10 mouse cellular contexts compared by ENCODE assay signal in the genomic region with DNA sequence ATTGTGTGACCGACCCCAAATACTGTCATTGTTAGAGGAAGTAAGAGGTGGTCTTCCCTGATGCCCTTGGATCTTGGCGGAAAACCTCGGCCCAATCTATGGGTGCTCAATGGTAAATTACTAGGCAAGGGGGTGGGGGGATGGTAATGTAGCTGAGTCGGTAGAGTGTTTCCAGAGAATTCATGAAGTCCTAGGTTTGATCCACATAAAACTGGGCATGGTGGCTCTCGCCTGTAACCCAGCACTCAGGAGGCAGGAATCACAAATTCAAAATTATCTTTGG. TPM values are rescaled to one million over a fixed set of nuclear protein-coding genes. Genes with fewer than 3 reads are reported as not detected.
A peak's percentile ranks its signal among the peaks of the same experiment; 100 is the strongest.
DNase-seq lines count a peak whose midpoint lies in the region; ATAC-seq and TF ChIP-seq lines count a peak whose summit lies in the region.
"Had no signal": no experiment of that assay in that cellular context is flagged by ENCODE, and none has a peak within 500 bp of the region (broad histone marks: within the 10 kb centered on the region; RNA-seq: fewer than 3 reads in every experiment).

No protein-coding gene starts in this region.

- ATAC-seq in hindbrain, embryonic 11.5 days (ENCODE audit: low FRiP score), result no peak
- no peak for ATAC-seq in liver, postnatal 0 days

- H3K4me3 ChIP-seq in E14TG2a.4 (replicated peaks; ENCODE audit: low read length), result peak overlapping the region; percentile 84
- peak overlapping the region; percentile 60 for H3K4me3 ChIP-seq in hindbrain, embryonic 11.5 days (ENCODE audit: low read depth, low read length)
- no peak overlapping the region for H3K4me3 ChIP-seq in liver, postnatal 0 days (ENCODE audit: low read depth, low read length)

- no peak for TF ChIP-seq CTCF in E14TG2a.4 (conservative IDR thresholded peaks at IDR 0.05; ENCODE audit: low read length)
- no peak for TF ChIP-seq CTCF in liver, postnatal 0 days (IDR thresholded peaks at IDR 0.05; ENCODE audit: low read depth)

- DNase-seq in cerebellum, adult 9-10 months, result peak; percentile 40
- no peak for DNase-seq in cerebellum, adult 8-10 months
- DNase-seq in hindbrain, embryonic 11.5 days (ENCODE audit: low spot score), result no peak
- DNase-seq in liver, postnatal 0 days, result no peak
- DNase-seq in adrenal gland, postnatal 14 days, result no peak
- DNase-seq in gastrocnemius, adult 8-10 months (ENCODE audit: low spot score in 2 of 2), result no peak
- DNase-seq in urinary bladder, adult 18-20 months (ENCODE audit: low spot score in 2 of 2), result no peak

- peaks cover 17% of the 10 kb centered on the region for H3K4me1 ChIP-seq in E14TG2a.4 (replicated peaks; ENCODE audit: low read depth, low read length)
- H3K4me1 ChIP-seq in hindbrain, embryonic 11.5 days (replicated peaks; ENCODE audit: control insufficient read depth, insufficient read depth, low read length), result peaks cover 4% of the 10 kb centered on the region; the same call in 1 of the 2 replicates
- H3K4me1 ChIP-seq in liver, postnatal 0 days (ENCODE audit: insufficient read depth), result no peaks in the 10 kb centered on the region; the same call in 1 of the 2 replicates

- peaks cover 90% of the 10 kb centered on the region for H3K27me3 ChIP-seq in E14TG2a.4 (ENCODE audit: insufficient read depth, low read length)
- H3K27me3 ChIP-seq in hindbrain, embryonic 11.5 days (ENCODE audit: control insufficient read depth, insufficient read depth, low read length), result no peaks in the 10 kb centered on the region
- peaks cover 57% of the 10 kb centered on the region for H3K27me3 ChIP-seq in liver, postnatal 0 days (ENCODE audit: insufficient read depth, low read length)

- H3K36me3 ChIP-seq in E14TG2a.4 (ENCODE audit: insufficient read depth, low read length), result no peaks in the 10 kb centered on the region
- H3K36me3 ChIP-seq in hindbrain, embryonic 11.5 days (ENCODE audit: control insufficient read depth, insufficient read depth, low read length), result no peaks in the 10 kb centered on the region
- no peaks in the 10 kb centered on the region for H3K36me3 ChIP-seq in liver, postnatal 0 days (replicated peaks; ENCODE audit: insufficient read depth, low read length)

- H3K9me3 ChIP-seq in E14TG2a.4 (ENCODE audit: low read length), result no peaks in the 10 kb centered on the region
- H3K9me3 ChIP-seq in hindbrain, embryonic 11.5 days (ENCODE audit: control insufficient read depth, low read length), result no peaks in the 10 kb centered on the region
- no peaks in the 10 kb centered on the region for H3K9me3 ChIP-seq in liver, postnatal 0 days (ENCODE audit: low read length)

- H3K4me2 ChIP-seq in hindbrain, embryonic 11.5 days (replicated peaks; ENCODE audit: low read depth, low read length), result peak overlapping the region; percentile 59
- peak overlapping the region; percentile 69; the same call in 1 of the 2 replicates for H3K4me2 ChIP-seq in liver, postnatal 0 days (ENCODE audit: low read depth, low read length)

- no peak for TF ChIP-seq EP300 in liver, postnatal 0 days (IDR thresholded peaks at IDR 0.05; ENCODE audit: low read depth)

- 45% methylated on average over 5 of the region's 5 CpGs for WGBS in hindbrain, embryonic 11.5 days
- WGBS in liver, postnatal 0 days (ENCODE audit: insufficient replicate concordance), result 46% methylated on average over 5 of the region's 5 CpGs

- H3K27ac ChIP-seq in hindbrain, embryonic 11.5 days (ENCODE audit: low read depth, low read length), result peak overlapping the region; percentile 96; the same call in 1 of the 2 replicates
- no peak overlapping the region for H3K27ac ChIP-seq in liver, postnatal 0 days (ENCODE audit: low read depth)

- peak overlapping the region; percentile 82; the same call in 1 of the 2 replicates for H3K9ac ChIP-seq in hindbrain, embryonic 11.5 days (ENCODE audit: low read depth, low read length)
- no peak overlapping the region for H3K9ac ChIP-seq in liver, postnatal 0 days (replicated peaks)

RNA-seq across cellular contexts. Expression of gene Serinc2, which starts 3.2 kb away (rescaled TPM):
- 57.9 and 58.8 TPM in 2 replicates for polyA plus RNA-seq in hindbrain, embryonic 11.5 days (2014; fragmentation: Nextera tagmentation; extraction: Ambion mirVana)
- polyA plus RNA-seq in liver, postnatal 0 days (2015; fragmentation: Nextera tagmentation; extraction: Ambion mirVana), result 3.4 and 4.4 TPM in 2 replicates
- total RNA-seq in adrenal gland, postnatal 14 days (2021), result 0.98 and 2.2 TPM in 2 replicates
- total RNA-seq in gastrocnemius, adult 8-10 months (2022), result 100 to 1,000 TPM in 1 of 4 experiments, 10 to 100 TPM in 3; 73.1 to 119 (median 84.5) TPM

RNA-seq across cellular contexts. Expression of gene Fabp3, which starts 32.6 kb away (rescaled TPM):
- polyA plus RNA-seq in hindbrain, embryonic 11.5 days (2014; fragmentation: Nextera tagmentation; extraction: Ambion mirVana), result 27.7 and 29.4 TPM in 2 replicates
- 1.3 and 26.0 TPM in 2 replicates for polyA plus RNA-seq in liver, postnatal 0 days (2015; fragmentation: Nextera tagmentation; extraction: Ambion mirVana)
- total RNA-seq in adrenal gland, postnatal 14 days (2021), result 185 and 345 TPM in 2 replicates
- total RNA-seq in gastrocnemius, adult 8-10 months (2022), result 1,000 to 10,000 TPM in 1 of 4 experiments, 100 to 1,000 TPM in 3; 564 to 1,027 (median 619) TPM

RNA-seq across cellular contexts. Expression of gene Gm10570, which starts 32.7 kb away (rescaled TPM):
- not detected in 2 replicates for polyA plus RNA-seq in hindbrain, embryonic 11.5 days (2014; fragmentation: Nextera tagmentation; extraction: Ambion mirVana)
- not detected in 2 replicates for polyA plus RNA-seq in liver, postnatal 0 days (2015; fragmentation: Nextera tagmentation; extraction: Ambion mirVana)
- total RNA-seq in adrenal gland, postnatal 14 days (2021), result 1.5 TPM in 1 of 2 replicates, not detected in the other
- total RNA-seq in gastrocnemius, adult 8-10 months (2022), result under 1 TPM in 1 of 4 experiments, not detected in 3; 0.92 TPM
- polyA plus RNA-seq: gonadal fat pad, adult 2 months; thymus, postnatal 0 days had no signal

RNA-seq across cellular contexts. Expression of gene Gm853, which starts 53.6 kb away (rescaled TPM):
- 0.45 and 1.2 TPM in 2 replicates for polyA plus RNA-seq in hindbrain, embryonic 11.5 days (2014; fragmentation: Nextera tagmentation; extraction: Ambion mirVana)
- polyA plus RNA-seq in liver, postnatal 0 days (2015; fragmentation: Nextera tagmentation; extraction: Ambion mirVana), result not detected in 2 replicates
- total RNA-seq in adrenal gland, postnatal 14 days (2021), result not detected in 2 replicates
- not detected for total RNA-seq in gastrocnemius, adult 8-10 months (2022)
- polyA plus RNA-seq: gonadal fat pad, adult 2 months had no signal

Comparison
In these comparisons a context has a peak if more than half of its experiments do, and no peak if none do; other contexts are left out.
1. RNA of gene Serinc2, which starts 3.2 kb away (total RNA-seq): 73.1 to 119 TPM in gastrocnemius, adult 8-10 months; 0.98 to 2.2 TPM in adrenal gland, postnatal 14 days; every median in the first group is over 10 times any median in the second.